Mouse (Mus musculus) hindbrain, embryonic 14.5 days (tissue): ENCODE data around the gene Hoxa3. TPM values are rescaled to one million over a fixed set of nuclear protein-coding genes. Genes with fewer than 3 reads are reported as not detected.
A peak's percentile ranks its signal among the peaks of the same experiment; 100 is the strongest.

Source experiments
- ATAC-seq: fragments of 200-750 bp; cut with Nextera tagmentation; 2 replicates; pipeline ENCODE4 v1.8.0; 2017; ENCODE audit warnings: moderate number of reproducible peaks, mild to moderate bottlenecking, moderate TSS enrichment, moderate library complexity; ENCODE audit not compliant: low FRiP score
- DNase-seq: peaks from one replicate; pipeline ENCODE4 v3.0.0-alpha.2; 2015; ENCODE audit warnings: low spot score
- H3K27ac ChIP-seq: fragments of 300-500 bp; sonication (generic); 2 replicates; pipeline ENCODE4 v1.5.1; 2014; ENCODE audit warnings: mild to moderate bottlenecking, moderate library complexity
- H3K27me3 ChIP-seq: fragments of 300-500 bp; sonication (generic); 2 replicates; pipeline ENCODE4 v1.6.1; 2014; ENCODE audit warnings: mild to moderate bottlenecking, low read length, mixed read lengths; ENCODE audit not compliant: control insufficient read depth, insufficient read depth
- H3K36me3 ChIP-seq: fragments of 300-500 bp; sonication (generic); replicated peaks from 2 replicates; pipeline ENCODE4 v1.6.1; 2014; ENCODE audit not compliant: control insufficient read depth, insufficient read depth
- H3K4me1 ChIP-seq: fragments of 300-500 bp; sonication (generic); replicated peaks from 2 replicates; pipeline ENCODE4 v1.6.1; 2014; ENCODE audit warnings: antibody characterized with exemption, low read length, mixed read lengths; ENCODE audit not compliant: control insufficient read depth, insufficient read depth
- H3K4me2 ChIP-seq: fragments of 300-500 bp; sonication (generic); replicated peaks from 2 replicates; pipeline ENCODE4 v1.6.1; 2014; ENCODE audit warnings: mild to moderate bottlenecking, moderate library complexity
- H3K4me3 ChIP-seq: fragments of 300-500 bp; sonication (generic); replicated peaks from 2 replicates; pipeline ENCODE4 v1.5.1; 2014; ENCODE audit warnings: mild to moderate bottlenecking, low read length
- H3K9ac ChIP-seq: fragments of 300-500 bp; sonication (generic); 2 replicates; pipeline ENCODE4 v1.6.1; 2014
- H3K9me3 ChIP-seq: fragments of 300-500 bp; sonication (generic); 2 replicates; pipeline ENCODE4 v1.6.1; 2016; ENCODE audit warnings: low read length; ENCODE audit not compliant: control insufficient read depth
- WGBS: fragments of 180-500 bp; shearing (Covaris S2); extraction: QIAGEN DNeasy Blood & Tissue Kit; methylation state at CpG from one replicate; pipeline ENCODE4 v1.1.7; 2014; 5-methylcytosine and 5-hydroxymethylcytosine counted together
- polyA plus RNA-seq: library from polyadenylated mRNA; unstranded; fragments of >200 nt; fragmentation: Nextera tagmentation; extraction: Ambion mirVana; gene quantifications from 2 replicates; pipeline ENCODE4 v1.2.1, GENCODE M21; 2014

Hoxa3 gene
- polyA plus RNA-seq, 1 experiment from 2014 or later: 24.9 TPM

DNA sequence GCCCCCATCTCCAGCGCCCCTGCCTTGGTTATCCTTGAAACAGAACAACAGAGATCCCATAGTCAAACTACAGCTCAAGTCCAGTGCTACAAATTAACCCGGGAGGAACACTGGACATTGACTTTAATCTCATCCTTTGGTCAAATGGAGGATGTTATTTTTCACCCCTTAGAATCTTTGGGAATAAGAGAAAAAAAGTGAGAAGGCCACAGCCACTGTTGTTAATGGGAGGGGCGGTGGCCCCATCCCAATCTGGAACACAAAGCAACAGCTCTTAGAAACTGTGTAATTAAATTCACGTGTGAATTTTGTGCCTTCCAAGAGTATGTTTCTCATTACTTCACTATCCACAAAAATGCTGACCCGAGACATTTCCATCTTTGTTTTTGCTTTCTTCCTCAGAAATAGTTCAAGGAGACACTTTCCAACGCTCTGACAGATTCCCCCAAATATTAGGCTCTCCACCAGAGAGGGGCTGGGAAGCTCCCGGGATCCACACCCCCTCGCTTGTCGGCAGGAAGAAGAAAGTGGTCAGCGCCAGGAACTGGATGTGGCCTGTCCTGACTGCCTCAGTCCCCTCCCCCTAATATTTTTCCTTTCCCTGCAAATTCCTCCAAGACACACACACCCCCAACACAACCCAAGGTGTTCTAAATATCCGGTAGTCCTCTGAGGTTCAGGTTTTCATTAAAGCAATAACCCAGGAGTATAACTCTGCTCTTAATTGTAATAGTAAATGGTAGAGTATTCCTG lies 14.5 kb upstream of the Hoxa3 start:
- DNase-seq: no peak
- 5% methylated on average over 11 of the region's 11 CpGs for WGBS
- ATAC-seq: no peak
- no peak overlapping the region for H3K4me2 ChIP-seq
- no peaks in the 10 kb centered on the region for H3K9me3 ChIP-seq
- no peaks in the 10 kb centered on the region for H3K4me1 ChIP-seq
- H3K36me3 ChIP-seq: no peaks in the 10 kb centered on the region
- no peak overlapping the region for H3K9ac ChIP-seq
- H3K27me3 ChIP-seq: peaks cover 97% of the 10 kb centered on the region
- no peak overlapping the region for H3K27ac ChIP-seq
- H3K4me3 ChIP-seq: no peak overlapping the region

DNA sequence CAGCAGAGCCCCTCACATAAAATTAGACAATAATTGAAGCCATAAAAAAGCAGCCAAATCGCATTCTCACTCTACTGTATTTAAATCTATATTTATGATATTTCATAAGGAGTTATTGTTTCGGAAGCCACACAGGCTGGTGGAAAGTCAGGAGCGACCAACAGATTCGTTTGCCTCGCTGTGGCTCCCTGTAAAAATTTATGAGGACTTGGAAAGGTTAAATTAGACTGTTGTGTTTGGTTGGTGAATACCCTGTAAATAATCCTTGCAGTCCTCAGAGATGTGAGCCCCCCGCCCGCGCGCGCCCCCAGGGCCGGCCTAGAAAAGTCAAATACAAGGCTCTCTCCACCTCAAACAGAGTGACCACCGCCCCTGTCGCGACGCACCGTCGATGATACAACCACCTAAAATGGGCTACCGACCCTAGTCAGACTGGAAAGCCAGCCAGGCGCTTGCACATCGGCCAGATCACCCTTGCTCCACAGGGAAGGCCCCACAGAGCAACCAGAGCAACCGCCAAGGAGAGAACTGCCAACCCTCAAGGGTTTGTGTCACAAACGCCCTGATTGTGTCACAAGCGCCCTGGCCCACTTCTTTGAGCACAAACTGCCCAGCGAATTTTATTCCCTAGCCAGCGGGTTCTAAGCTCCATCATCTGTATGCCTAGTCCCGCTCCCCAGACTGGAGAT lies 13.6 kb upstream of the Hoxa3 start:
- ATAC-seq (no peak), DNase-seq (no peak)
- Histone ChIP-seq H3K27me3 (peaks cover 97% of the 10 kb centered on the region), H3K4me1 (no peaks in the 10 kb centered on the region), H3K4me3 (no peak overlapping the region), H3K36me3 (no peaks in the 10 kb centered on the region), H3K9ac (no peak overlapping the region), H3K4me2 (no peak overlapping the region), H3K9me3 (no peaks in the 10 kb centered on the region), H3K27ac (no peak overlapping the region)
- 2% methylated on average over 26 of the region's 26 CpGs for WGBS

DNA sequence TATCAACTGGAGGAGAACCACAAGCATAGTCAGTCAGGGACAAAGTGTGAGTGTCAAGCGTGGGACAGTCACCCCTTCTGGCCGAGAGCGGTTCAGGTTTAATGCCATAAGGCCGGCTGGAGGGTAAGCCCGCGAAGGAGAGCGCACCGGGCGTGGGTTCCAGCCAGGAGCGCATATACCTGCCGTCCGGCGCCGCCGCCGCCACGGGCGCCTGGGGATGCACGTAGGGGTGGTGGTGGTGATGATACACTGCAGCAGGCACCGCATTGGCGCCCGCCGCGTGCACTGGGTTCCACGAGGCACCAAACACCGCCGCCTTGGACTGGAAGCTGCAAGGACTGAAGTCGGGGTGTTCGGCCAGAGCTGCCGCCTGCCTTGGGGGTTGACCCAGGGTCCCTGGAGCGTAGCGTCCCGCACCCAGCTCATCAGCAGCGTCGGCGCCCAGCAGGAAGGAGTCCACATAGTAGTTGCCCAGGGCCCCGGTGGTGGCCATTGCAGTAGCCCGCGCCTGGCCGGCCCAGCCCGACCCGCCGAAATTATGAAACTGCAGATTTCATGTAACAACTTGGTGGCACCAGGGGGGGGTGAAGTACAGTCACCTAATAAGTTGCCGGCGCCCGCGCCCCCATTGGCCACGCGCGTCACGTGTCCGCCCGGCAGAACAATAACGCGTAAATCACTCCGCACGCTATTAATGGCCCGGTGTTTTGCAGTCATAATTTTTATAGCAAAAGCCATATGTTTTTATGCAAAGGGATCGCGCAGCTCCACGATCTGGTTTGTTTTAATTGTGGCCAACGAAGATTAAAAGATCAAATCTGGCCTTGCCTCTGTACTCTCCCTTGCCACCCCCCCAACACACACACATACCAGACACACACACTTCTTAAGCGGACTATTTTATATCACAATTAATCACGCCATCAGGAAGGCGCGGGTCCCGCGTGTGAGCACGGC lies 12.8 kb upstream of the Hoxa3 start:
- peaks cover 99% of the 10 kb centered on the region for H3K27me3 ChIP-seq
- H3K4me3 ChIP-seq: no peak overlapping the region
- H3K9ac ChIP-seq: no peak overlapping the region
- no peaks in the 10 kb centered on the region for H3K9me3 ChIP-seq
- H3K4me2 ChIP-seq: no peak overlapping the region
- H3K4me1 ChIP-seq: 0 out of 2 replicates have a peak, but pooled peaks cover 4% of the 10 kb centered on the region
- no peak for DNase-seq
- no peak overlapping the region for H3K27ac ChIP-seq
- WGBS: 3% methylated on average over 66 of the region's 69 CpGs
- no peaks in the 10 kb centered on the region for H3K36me3 ChIP-seq
- ATAC-seq: no peak

DNA sequence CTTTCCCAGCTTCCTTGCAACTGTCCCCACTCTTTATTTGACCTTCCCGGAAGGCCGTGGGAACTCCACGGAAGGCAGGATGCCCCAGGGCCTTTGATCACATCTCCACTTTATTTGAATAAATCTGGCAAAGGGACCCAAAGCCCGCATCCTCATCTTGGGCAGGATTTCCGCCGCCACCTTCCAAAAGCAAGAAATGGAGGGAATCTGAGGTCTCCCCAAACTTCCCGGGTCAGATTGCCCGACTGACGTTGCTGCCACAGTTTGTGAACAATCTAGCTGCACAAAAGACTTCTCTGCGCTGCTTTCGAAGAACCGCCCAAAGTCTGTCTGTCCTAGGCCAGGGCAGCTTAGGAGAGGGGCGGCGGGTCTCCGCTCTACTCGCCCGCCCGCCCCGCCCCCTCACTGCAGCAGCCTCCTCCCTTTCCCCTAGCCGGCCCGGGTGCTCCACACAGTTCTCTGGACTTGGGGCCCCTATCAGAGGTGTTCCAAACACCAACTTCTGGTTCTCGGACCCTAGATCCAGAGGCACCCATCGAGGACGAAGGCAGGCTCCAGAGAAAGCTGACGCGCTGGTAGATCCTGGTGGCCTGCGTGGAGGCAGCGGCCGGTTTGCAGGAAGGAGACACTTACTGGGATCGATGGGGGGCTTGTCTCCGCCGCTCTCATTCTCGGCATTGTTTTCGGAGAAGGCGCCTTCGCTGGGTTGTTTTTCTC lies 11.9 kb upstream of the Hoxa3 start:
- H3K9me3 ChIP-seq: no peaks in the 10 kb centered on the region
- no peaks in the 10 kb centered on the region for H3K36me3 ChIP-seq
- no peak for DNase-seq
- H3K4me2 ChIP-seq: no peak overlapping the region
- under 1% methylated on average over 36 of the region's 36 CpGs for WGBS
- no peak overlapping the region for H3K4me3 ChIP-seq
- no peak overlapping the region for H3K9ac ChIP-seq
- H3K27ac ChIP-seq: no peak overlapping the region
- no peak for ATAC-seq
- H3K27me3 ChIP-seq: peaks cover 99% of the 10 kb centered on the region
- 0 out of 2 replicates have a peak, but pooled peaks cover 4% of the 10 kb centered on the region for H3K4me1 ChIP-seq

DNA sequence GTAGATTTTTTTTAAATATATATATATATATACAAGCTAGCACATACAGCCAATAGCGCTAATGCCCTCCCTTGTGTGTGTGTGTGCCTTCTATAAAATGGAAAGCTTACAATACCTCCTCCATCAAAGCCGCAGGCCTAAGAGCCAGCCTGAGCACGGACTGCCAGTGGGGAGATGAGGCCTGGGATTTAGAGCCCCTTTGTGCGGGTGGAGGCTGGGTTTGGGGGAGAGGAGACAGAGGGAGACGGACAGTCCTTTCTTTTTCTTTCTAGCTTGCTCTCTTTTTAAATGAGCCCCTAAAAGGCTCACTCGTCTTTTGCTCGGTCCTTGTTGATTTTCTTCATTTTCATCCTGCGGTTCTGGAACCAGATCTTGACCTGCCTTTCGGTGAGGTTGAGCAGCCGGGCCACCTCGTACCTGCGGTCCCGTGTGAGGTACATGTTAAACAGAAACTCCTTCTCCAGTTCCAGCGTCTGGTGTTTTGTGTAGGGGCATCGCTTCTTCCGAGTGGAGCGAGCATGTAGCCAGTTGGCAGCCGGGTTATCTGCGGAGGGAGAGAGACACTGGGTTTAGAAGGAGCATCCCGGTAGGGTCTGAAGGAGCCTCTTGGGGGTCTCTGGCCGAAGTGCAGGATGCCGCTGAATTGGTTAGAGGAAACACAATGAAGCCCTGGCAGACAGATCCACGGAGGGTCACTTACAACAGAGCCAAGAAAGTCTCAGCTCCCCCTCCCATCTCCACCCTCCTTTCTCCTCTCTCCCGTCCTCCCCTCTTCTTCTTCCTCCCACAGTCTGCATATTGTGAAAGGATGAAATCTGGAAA lies 11.0 kb upstream of the Hoxa3 start:
- peaks cover 99% of the 10 kb centered on the region for H3K27me3 ChIP-seq

DNA sequence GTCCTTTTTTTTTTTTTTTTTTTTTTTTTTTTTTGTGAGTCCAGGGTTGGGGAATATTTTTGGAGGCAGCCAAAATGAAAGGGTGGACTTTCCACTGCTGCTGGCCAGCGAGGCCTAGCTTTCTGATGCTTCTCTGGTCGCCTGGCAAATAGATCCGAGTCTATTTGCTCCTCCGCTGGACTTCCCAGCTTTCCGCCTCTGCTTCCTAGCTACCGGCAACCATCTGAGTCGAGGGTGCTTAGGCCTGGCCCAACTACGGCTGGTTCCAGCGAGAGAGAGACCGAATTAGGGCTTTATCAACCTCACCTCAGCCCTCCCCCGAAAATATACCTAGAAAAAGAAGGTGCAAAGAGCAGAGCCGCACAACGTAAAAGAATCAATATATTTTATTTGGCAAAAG lies 9.6 kb upstream of the Hoxa3 start:
- no peak overlapping the region for H3K27ac ChIP-seq
- no peak overlapping the region for H3K4me3 ChIP-seq

More for the DNA sequence above, 11.0 kb upstream of the Hoxa3 start:
- Histone ChIP-seq H3K36me3 (no peaks in the 10 kb centered on the region), H3K9me3 (no peaks in the 10 kb centered on the region), H3K27ac (no peak overlapping the region), H3K9ac (no peak overlapping the region), H3K4me3 (no peak overlapping the region), H3K4me2 (no peak overlapping the region), H3K4me1 (0 out of 2 replicates have a peak, but pooled peaks cover 4% of the 10 kb centered on the region)
- ATAC-seq (no peak), DNase-seq (no peak)
- 1% methylated on average over 24 of the region's 24 CpGs for WGBS

DNA sequence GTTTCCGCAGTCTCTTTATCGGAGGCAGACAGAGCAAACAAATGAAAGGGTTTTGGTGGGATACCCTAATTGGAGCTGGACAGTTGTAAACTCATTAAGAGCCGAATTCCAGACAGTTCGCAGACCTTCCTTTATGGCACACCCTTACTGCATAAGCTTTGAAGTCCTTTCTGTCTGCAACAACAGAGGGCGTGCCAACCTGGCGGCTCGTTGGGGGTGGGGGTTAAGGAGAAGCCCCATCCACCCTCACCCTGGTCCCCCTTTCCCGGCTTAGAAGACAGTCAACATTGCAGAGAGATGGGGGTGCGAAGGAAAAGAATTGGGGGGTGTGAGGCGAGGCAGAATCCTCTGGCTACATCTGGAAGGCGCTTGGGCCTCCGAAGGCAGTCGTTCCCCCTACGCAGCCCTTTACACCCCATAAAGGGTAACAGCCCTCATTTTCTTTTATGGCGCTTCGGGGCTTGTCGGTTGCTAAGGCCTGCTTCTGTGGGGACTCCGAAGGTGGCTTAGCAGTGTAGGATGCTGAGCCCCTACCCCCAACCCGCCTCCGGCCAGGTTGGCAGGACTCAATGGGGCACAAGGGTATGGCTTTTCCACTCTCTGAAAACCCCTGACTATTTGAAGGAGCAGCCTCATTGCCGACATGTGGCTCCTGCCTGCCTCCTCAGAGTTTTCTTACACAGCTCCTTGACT lies 9.0 kb upstream of the Hoxa3 start:
- Histone ChIP-seq H3K4me1 (0 out of 2 replicates have a peak, but pooled peaks cover 4% of the 10 kb centered on the region), H3K27ac (no peak overlapping the region), H3K4me3 (0 out of 2 replicates have a peak overlapping the region, but pooled peaks have one; percentile 37), H3K9me3 (no peaks in the 10 kb centered on the region), H3K9ac (no peak overlapping the region), H3K4me2 (peak overlapping the region; percentile 63), H3K36me3 (no peaks in the 10 kb centered on the region), H3K27me3 (peaks cover 100% of the 10 kb centered on the region)
- ATAC-seq: peak; percentile 3; the same call in 1 of the 2 replicates
- WGBS: 5% methylated on average over 21 of the region's 21 CpGs
- DNase-seq: no peak

More for the DNA sequence above, 9.6 kb upstream of the Hoxa3 start:
- Histone ChIP-seq H3K36me3 (no peaks in the 10 kb centered on the region), H3K4me2 (no peak overlapping the region), H3K4me1 (0 out of 2 replicates have a peak, but pooled peaks cover 4% of the 10 kb centered on the region), H3K27me3 (peaks cover 100% of the 10 kb centered on the region), H3K9me3 (no peaks in the 10 kb centered on the region), H3K9ac (no peak overlapping the region)
- no peak for DNase-seq
- no peak for ATAC-seq
- 10% methylated on average over 13 of the region's 13 CpGs for WGBS
